In the genomic region with DNA sequence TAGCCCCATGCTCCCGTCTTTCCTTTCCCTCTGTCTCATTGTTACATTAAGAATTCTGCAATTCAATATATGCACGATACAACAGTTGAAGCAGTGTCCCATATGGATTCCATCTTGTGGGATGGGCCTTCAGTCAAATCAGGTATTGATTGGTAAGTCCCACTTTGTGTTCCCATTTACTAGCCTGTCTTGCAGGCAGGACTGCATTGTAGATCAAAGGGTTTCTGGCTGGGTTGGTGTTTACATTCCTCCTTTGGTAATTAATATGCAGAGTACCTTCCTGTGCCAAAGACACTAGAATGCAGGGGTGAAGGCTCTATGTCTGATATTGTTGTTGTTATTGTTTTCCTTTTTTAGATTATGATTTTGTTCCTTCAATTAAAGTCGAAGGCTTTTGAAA, we compare ENCODE assay signal across 27 mouse cellular contexts. TPM values are rescaled to one million over a fixed set of nuclear protein-coding genes. Genes with fewer than 3 reads are reported as not detected.
"Had no signal": no experiment of that assay in that cellular context is flagged by ENCODE, and none has a peak within 500 bp of the region (broad histone marks: within the 10 kb centered on the region; RNA-seq: fewer than 3 reads in every experiment).

No protein-coding gene starts in this region.

- H3K9me3 ChIP-seq: heart, embryonic 10.5 days; hindbrain, embryonic 10.5 days; hindbrain, embryonic 12.5 days; intestine, embryonic 15.5 days; kidney, embryonic 15.5 days; limb, embryonic 10.5 days; limb, embryonic 12.5 days had no signal

- DNase-seq: gastrocnemius, adult 2 months; gastrocnemius, postnatal 10 days; gastrocnemius, postnatal 25 days; heart, adult 18-20 months; heart, postnatal 10 days; heart, postnatal 4 days; kidney, adult 18-20 months; kidney, adult 9 months; kidney, postnatal 25 days; kidney, postnatal 4 days; liver had no signal

- ATAC-seq: hindbrain, embryonic 16.5 days; inflammation-experienced regulatory T-cells, adult 6 months; intestine, embryonic 15.5 days; intestine, postnatal 0 days had no signal

- H3K4me3 ChIP-seq: gastrocnemius, adult 2 months; heart, embryonic 10.5 days; heart, embryonic 12.5 days; hindbrain, embryonic 10.5 days; hindbrain, embryonic 12.5 days; intestine, embryonic 15.5 days; kidney, embryonic 15.5 days; layer of hippocampus, adult 2 months; left cerebral cortex, adult 2 months; limb, embryonic 10.5 days; limb, embryonic 12.5 days had no signal

- H3K36me3 ChIP-seq: heart, embryonic 10.5 days; heart, embryonic 12.5 days; hindbrain, embryonic 10.5 days; hindbrain, embryonic 12.5 days; intestine, embryonic 15.5 days; kidney, embryonic 15.5 days; limb, embryonic 10.5 days; limb, embryonic 12.5 days had no signal

- H3K27me3 ChIP-seq: heart, embryonic 12.5 days; hindbrain, embryonic 12.5 days; intestine, embryonic 15.5 days; kidney, embryonic 15.5 days; limb, embryonic 12.5 days had no signal

- H3K9ac ChIP-seq: heart, embryonic 12.5 days; hindbrain, embryonic 12.5 days; hindbrain, embryonic 14.5 days; intestine, embryonic 15.5 days; kidney, embryonic 15.5 days; limb, embryonic 12.5 days had no signal

- H3K27ac ChIP-seq: gastrocnemius, adult 2 months; heart, embryonic 10.5 days; hindbrain, embryonic 10.5 days; hindbrain, embryonic 12.5 days; hindbrain, embryonic 14.5 days; intestine, embryonic 15.5 days; kidney, embryonic 15.5 days; kidney, postnatal 0 days; layer of hippocampus, adult 2 months; left cerebral cortex, adult 2 months; limb, embryonic 10.5 days; limb, embryonic 12.5 days had no signal

- H3K4me2 ChIP-seq: heart, embryonic 12.5 days; hindbrain, embryonic 12.5 days; hindbrain, embryonic 14.5 days; intestine, embryonic 15.5 days; kidney, embryonic 15.5 days; limb, embryonic 12.5 days; liver, embryonic 11.5 days had no signal

- H3K4me1 ChIP-seq: heart, embryonic 10.5 days; heart, embryonic 12.5 days; hindbrain, embryonic 10.5 days; hindbrain, embryonic 12.5 days; intestine, embryonic 15.5 days; kidney, embryonic 15.5 days; limb, embryonic 12.5 days had no signal

RNA-seq across cellular contexts. Expression of a gene that starts 38.5 kb away (rescaled TPM):
- polyA plus RNA-seq: inflammation-experienced regulatory T-cells, adult 6 months had no signal
